Mouse (Mus musculus) adrenal gland (tissue): ENCODE results near the gene Slc38a1.

ENCODE experiments used
- intact Hi-C: fragments of 180-260 bp; cut with DNase I; formaldehyde crosslinking; loops from one replicate; pipeline ENCODE4 v1.15.1; 2025

The Slc38a1 gene

DNA sequence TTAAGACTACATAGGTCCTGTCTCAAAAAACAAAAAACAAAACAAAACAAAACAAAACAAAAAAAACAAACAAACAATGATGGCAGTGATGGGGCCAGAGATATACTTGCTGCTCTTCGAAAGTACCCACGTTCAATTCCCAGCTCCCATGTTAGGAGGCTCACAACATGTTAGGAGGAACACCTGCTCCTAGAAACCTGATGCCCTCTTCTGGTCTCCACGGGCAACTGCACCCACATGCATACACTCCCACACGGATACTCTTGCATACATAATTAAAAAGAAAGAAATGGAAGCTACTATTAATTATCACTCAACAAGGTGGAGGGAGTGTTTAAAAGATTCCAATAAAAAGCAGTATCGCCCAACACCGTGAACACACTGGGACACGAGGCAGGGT is 20.3 kb downstream of the Slc38a1 start:
- intact Hi-C loops: no loop called here

DNA sequence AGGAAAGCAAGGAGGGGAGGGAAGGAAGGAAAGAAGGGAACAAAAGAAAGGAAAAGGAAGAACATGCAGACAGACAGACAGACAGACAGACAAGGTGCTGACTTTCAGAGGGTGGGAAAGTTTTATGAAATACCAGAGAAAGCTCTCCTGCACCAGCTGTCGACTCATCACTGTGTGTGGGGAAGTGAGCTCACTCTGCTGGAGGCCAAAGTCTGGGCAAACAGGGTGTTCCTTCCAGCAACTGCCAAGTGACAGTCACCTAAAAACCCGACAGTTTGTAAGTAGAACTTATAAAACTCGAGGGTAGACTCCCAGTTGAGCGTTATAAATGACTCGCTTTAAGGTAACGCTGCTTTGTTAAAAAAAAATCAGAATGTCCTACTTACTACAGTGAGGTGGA is 21.0 kb downstream of the Slc38a1 start:
- intact Hi-C loops: no loop called here

DNA sequence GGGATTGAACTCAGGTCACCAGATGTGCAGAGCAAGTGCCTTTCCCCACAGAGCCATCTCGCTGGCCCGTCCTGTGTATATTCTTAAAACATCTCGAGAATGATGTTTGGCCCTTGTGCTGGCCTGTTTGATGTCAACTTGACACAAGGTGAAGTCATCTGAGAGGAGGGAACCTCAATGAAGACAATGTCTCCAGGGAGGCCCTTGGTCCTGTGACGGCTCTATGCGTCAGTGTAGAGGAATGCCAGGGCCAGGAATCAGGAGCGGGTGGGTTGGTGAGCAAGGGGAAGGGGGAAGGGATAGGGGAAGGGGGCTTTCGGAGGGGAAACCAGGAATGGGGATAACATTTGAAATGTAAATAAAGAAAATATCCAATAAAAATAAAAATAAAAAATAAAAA is 25.2 kb downstream of the Slc38a1 start:
- intact Hi-C loops: no loop called here

DNA sequence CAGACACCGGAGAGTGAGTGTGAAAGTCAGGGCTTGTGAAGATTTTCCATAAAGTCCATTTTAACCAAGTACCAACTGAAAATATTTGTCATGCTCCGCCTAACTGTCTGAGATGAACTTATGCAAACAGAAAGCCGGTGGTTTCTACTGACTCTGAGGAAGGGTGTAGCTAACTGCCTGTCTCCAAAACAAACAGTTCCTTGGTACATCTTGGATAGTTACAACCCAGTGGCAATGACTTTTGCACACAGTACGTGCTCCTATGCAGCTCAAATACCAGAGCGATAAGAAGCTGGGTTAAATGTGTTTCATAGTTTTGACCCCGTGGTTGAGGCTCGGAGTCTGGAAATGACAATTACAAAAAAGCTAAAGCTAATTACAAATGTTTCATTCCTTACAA is 34.0 kb downstream of the Slc38a1 start:
- intact Hi-C loops: no loop called here

DNA sequence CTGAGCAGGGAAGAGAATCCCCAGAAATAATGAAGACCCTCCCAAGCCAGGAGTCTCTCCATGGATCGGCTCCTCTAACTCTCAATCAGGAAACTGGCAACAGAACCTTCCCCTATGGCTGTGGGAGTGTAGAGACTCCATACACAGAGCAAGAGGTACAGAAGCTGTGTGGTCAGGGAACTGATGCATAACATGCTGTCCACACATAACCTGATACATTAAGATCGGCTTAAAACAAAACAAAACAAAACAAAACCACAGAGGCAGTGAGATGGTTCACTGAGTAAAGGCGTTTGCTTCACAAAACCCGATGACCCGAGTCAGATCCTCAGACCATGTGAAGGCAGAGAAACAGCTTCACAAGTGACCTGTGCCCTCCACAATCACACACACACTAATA is 35.3 kb downstream of the Slc38a1 start:
- intact Hi-C loops: no loop called here

DNA sequence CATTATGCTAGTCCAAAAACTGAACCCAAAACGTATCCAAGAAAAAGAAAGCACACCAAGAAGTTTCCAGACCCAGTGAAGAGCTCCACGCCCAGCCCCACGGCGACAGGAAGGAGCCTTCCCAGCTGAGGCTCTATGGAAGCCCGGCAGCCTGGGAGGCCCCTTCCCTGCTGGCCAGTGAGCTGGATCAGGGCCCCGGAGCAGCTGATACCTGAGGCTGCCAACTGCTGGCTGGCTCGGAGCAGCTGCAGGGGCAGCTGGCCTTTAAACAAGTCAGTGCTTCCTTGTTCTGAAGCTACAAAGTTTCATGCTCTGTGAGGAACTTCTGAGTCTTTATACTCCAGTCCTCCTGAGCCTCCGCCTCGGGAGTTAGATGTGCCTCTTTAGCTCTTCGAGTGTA is 38.4 kb downstream of the Slc38a1 start:
- intact Hi-C loops: no loop called here

DNA sequence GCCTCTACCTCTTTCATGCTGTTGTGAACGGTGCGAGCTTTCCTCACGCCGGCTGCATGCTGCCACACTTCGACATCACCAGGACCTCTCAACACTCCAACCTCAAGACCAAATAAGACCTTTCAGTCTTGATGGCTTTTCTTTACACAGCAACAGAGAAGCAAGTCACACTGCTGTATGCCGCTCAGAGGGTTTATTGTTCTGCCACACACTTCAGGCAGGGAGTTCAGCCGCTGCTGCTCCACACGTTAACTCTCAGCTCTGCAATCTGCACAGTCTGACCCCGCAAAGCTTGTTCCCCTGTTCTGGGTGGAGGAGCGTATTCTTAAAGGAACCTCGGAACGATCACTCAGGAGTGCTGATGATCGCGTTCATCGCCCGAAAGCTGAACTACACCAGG is 40.7 kb downstream of the Slc38a1 start:
- intact Hi-C loops: no loop called here

DNA sequence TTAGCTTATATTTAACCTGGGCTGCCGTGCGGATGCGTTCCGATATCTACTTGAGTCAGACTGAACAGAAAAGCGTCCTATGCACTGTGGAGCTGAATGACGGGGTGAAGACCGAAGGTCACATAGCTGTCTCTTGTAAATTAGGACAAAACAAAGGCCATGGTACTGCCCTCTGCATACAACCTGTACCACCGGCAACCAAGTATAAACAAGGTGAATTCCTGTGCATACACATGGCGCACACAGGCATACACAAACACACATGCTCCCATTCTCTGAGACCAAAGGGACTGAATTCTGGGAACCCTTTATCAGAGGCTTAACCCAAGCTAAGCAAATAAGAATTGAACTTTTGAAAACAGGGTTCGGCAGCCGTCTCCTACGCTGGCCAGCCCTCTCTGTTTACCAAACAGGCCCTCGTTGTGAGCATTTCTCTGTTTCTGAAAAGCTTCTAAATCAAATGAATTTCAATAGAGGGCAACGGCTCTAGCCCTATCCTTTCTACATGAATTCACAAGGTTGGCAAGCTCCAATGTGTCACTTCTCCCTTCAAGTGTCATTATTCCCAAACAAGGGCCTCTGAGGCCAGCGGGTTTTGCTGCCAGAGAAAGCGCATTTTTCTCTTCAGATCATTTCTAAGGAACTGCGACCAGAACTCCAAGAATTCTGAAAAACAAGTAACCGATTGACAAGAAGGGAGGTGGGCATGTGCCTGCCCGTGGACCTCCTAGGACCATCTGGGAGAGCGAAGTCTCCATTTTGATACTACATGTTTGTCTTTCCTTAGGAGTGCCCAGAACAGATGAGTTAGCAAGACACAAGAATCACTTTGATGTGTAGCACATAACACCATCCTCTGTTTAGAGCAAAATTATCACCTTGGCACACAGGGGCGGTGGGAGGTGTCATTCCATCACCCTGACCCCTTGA is 42.6 kb downstream of the Slc38a1 start:
- intact Hi-C loops: no loop called here

DNA sequence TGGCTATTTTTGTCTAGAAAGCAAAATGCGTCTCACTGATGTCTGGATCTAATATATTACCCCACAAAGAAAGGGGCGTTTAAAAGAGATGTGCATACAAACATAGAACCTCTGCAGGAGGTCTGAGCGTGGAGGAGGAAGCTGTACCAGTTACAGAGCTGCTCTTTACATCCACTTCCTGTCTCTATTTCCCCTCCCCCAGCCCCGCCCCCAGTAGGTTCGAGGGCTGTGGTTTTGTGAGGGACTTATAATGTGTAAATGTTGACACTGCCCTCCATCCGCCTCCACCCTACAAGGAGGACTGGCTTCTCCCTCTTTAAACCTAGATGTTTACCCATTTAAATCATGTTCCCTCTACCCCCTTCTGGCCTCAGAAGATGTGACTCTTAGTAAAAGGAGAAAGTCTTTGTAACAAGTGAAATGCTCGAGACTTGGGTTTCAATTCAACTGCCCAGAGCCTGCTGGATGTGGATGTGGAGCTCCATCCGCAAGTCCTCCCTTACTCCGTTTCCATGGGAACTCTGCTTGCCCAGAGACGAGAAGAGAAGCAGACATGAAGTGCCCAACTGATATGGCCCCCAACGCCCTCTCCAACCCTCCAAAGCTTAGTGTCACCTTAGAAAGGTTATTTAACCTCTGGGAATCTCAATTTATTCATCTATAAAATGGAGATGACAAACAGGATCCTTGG is 43.7 kb downstream of the Slc38a1 start:
- intact Hi-C loops: no loop called here

DNA sequence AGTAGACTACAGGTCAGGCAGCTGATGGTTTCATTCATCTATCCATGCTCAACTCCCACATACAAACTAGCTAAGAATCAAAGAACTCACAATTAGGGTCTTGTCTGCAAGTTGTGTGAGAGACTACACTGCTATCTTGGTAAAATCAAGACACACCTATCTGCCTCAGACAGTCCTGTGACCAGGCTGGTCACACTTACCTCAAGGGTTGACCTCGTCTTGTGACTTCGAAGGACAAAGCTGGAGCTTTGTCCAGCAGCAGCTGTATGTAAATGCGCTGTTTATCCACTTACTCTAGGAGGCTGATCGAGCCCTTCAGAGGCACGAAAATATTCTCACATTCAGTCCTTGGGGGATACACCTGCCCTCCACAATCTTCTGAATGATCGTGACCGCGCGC is 45.6 kb downstream of the Slc38a1 start:
- intact Hi-C loops: no loop called here

DNA sequence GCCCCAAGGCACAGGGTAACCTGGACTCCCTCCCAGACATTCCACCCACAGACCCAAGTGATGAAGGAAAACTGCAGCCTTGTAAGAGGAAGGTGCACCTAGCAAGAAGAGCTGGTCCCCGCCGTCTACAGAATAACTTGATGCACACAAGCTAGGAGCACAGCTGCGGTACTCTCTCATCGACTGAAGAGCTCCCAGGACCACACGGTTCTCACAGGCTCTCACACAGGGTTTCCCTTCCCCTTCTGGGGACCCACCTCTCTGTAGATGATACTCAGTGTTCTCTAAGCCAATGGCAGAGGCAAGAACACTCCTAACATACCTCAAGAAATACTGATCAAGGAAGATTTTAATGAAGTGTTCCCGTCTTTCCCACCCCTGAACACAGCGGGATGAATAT is 48.4 kb downstream of the Slc38a1 start:
- intact Hi-C loops: no loop called here

DNA sequence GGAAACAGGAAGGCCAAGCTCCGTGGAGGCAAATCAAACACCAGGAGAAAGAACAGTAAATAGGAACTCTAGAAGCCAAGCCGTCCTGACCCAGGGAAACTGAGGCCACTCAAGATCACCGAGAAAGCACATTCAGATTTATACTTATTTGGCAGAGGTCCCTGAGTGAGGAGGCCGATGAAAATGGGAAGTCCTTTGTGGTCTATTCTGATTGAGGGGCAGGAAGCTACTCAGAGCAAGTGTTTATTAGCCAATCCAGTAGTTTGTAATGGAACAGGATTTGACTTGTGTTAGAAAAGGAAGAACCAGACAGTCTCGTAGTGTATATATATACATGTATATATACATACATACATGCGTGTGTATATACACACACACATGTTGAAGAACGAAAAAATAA is 48.8 kb downstream of the Slc38a1 start:
- intact Hi-C loops: no loop called here

DNA sequence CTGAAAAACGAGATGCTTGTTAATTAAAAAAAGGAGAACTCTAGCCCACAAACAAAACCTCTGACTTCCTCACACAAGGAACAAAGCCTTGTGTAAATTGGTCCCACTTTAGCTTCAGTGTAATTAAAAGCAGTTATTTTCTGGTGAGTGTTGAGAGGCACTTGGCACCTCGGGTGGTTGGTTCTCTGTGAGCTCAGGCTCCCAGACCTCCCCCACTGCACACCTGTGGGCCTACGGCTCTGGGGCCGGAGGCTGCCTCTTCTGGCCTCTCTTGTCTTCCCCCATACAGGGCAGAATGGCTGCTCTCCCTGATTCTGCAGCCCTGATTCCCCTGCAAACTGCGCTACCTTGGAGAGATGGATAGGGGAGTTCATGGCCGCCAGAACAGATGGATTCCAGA is 49.3 kb downstream of the Slc38a1 start:
- intact Hi-C loops: no loop called here

DNA sequence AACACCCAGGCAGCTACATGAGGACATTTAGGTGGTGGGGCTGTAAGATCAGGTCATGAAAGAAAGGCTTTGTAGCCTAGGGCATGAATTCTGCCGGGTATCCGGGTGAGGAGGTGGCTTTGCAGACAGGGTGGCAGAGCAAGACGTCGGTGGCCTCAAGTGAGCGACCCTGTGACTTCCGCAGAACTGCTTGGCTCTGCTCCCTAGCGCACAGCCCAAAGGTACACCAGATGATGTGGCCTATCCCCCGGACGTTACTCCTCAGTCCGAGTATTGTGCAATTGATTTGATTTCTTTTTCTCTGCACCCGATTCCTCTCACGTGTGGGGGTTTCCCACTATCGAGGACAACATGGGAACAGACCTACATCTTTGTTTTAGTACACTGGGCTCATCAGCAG is 49.7 kb downstream of the Slc38a1 start:
- intact Hi-C loops: no loop called here

DNA sequence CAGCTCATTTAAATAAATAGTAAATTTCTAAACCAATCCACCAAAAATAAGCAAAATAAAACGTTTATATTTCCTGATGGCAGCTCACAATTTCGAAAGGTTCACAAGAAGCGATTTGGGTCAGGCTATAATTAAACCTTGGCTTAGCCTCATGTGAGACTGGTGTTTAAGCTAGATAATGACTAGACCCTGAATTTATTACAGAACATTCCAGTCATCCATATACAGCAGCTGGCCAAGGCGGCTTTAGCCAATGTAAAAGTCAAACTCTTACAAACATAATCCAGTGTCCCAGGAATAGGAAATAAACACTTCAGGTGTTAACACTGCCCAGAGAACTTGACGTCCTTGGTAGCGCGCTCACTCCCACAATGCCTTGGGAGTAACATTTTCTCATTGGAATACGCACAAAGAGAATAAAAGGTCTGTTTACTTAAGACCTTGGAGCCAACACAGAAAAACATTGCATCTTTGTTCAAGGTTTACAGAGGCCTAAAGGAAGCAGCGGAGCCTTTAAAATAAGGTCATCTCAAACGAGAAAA is 50.8 kb downstream of the Slc38a1 start:
- intact Hi-C loops: no loop called here

DNA sequence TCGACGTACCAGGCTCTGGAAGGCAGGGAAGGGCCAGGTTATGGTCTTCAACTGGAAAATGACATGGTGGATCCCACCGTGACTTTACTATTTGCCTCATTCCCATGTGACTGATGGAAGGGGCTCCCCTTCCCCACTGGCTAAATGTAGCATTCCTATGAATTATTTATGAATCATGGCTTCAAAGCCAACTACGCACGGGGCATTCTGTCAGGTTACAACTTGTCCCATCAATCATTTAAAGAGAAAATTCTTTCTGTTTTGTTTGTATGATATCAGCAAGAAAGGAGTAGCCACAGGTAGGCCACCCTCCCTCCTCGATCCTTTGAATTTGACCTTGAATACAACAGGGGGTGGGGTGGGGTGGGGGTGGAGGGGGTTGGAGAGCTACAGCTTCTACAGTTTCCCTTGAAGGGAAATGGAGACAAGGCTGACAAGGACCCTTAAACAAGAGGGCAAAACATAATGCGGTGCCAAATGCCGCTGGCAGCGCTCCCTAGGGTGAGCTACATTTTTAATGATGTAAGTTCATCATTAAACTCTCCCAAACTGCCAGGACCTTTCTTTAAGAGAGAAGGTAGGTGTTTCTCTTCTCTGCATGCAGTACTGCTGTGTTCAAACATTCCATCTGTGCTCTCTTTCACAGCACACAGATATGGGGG is 53.6 kb downstream of the Slc38a1 start:
- intact Hi-C loops: no loop called here

DNA sequence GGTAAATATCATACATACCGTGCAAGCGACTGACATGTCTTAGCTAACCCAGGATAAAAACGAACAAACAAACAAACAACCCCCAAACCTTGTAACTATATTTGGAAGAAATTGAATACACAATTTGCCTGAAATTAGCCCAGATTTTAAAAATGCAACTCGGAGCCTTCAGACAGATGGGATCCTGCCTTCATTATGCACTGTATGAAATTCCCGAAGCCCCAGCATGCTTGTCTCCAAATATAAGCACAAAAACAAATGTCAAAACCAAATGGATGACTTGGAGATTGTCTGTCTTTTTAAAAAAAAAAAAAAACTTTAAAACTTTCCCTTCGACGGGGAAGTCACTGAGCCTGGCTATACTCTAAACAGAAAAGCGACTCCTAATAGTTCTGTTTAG is 54.7 kb downstream of the Slc38a1 start:
- intact Hi-C loops: no loop called here

DNA sequence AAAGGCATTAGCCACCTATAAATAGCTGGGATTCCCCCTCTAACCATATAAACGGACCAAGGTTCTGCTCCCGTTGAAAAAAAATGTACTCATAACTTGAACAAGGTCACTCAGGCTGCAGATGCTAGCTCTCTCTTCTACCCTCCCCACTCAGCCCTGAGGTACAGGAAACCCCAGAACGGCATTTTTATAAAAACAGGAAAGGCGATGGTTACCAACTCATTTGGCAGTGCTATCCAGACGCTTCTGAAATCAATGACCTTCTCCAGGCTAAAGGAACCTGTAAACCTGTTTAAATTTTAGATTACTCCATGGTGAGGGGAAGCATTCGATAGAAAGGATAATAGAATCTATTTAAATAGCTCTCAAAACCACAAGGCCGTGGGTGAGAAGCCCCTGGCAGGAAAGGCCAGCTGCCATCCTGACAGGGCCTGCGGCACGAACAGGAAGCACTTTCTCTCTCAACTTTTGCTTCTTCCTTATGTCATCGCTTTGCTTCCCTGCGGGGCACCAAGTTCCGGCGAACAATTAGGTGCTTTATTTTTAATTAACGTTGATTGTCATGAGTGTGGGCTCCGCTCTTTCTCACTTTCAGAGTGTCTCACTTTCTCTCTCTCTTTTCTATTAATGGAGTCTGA is 59.2 kb downstream of the Slc38a1 start:
- intact Hi-C loops: no loop called here

DNA sequence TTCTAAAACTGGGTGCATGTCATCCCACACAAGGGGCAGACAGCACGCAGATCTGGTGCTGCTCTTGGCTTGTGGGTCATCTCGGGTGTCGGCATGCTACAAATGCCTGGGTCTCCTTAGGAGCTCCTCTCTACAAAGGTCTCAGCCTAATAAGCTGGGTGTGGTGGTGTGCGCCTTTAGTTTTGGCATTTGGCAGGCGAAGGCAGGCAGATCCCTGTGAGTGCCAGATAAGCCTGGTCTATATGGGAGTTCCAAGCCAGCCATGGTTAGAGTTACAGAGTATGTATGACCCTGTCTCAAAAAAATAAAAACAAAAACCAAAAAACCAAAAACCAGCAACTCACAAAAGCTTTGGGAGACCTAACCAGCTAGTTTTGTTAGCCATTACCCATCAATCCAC is 65.7 kb downstream of the Slc38a1 start:
- intact Hi-C loops: no loop called here

DNA sequence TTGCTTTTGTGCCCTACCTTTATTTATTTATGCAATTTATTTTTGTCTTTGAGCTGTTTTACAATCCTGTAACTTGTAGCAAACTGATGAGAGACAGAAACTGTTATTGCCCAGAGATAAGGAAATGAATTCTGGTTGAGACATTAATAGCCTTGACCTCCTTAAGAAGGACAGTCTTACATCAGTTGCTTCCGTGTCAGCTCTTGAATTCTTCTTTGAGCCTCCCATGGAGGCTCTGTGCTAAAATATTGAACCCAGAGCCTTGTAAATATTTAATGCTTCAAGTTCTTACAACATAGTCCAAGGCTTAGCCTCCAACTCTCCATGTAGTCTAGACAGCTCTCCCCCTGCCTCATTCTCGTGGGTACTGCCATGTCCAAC is 73.7 kb downstream of the Slc38a1 start:
- intact Hi-C loops: no loop called here

DNA sequence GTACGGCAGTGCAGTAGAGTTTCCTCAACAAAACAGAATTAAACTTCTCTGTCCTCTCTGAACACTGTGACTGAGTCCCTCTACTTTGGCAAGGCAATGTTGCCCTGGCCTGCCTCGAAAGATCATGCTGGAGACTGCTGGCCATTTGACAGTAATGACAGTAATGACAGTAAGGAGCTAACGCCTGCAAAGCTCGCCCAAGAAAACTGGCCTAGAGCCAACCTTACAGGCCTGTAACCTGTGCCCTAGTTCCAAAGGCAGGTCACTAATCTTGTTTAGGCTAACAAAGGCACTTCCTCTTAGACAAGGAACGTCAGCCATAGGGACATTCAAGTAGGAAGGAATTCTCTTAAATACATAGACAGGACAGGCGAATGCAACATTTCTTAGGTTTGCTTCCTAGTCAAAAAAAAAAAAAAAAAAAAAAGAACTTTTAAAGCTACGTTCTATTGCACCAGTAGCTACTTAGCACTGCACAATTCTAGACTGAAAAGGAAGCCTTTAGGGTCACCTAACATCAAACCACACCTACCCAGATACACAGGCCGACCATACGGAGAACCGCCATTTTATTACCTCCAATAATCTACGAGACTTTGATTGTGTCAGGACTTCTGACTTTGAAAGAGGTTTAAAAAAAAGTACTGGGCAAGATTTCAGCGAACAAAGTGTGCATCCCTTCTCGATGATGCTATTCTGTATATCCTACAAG is 74.3 kb downstream of the Slc38a1 start:
- intact Hi-C loops: no loop called here
